12 mouse cellular contexts compared by ENCODE assay signal in the genomic region with DNA sequence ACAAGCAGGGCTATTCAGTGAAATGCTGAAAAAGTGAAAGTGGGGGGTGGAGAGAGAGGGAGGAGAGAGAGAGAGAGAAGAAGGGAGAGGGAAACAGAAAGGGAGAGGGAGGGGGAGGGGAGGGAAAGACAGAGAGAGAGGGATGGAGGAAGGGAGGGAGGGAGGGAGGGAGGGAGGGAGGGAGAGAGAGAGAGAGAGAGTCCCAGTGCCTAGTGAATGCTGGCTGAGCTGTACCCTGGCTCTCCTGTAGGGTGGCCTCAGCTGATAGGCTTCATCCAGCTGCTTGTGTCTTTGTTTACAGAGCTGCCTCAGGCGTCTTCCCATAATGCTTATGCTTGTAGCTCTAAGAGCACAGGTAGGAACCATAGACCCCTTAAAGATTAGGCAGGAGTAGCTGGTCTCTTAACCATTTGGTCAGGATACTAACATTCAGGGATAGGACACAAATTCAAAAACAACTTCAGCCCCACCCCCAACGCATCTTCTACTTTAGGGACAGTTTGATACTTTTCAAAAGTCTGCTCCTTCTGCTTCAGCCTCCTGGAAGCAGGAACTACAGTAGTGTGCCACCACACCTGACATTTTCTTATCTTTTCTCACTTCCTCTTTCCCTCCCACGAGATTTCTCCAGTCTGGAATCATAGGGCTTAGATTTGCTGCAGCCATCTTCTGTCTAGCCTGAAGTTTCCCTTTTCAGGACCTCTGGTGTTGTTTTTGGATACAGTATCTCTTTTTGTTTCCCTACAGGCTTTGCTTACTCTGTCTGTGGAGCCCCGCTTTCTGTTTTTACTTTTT. TPM values are rescaled to one million over a fixed set of nuclear protein-coding genes. Genes with fewer than 3 reads are reported as not detected.
DNase-seq lines count a peak whose midpoint lies in the region; ATAC-seq and TF ChIP-seq lines count a peak whose summit lies in the region.
"Had no signal": no experiment of that assay in that cellular context is flagged by ENCODE, and none has a peak within 500 bp of the region (broad histone marks: within the 10 kb centered on the region; RNA-seq: fewer than 3 reads in every experiment).

No protein-coding gene starts in this region.

- intact Hi-C loops in heart, adult 2 months (cut with DNase I): no loop called here
- intact Hi-C loops in gastrocnemius, adult 2 months (cut with DNase I): no loop called here

- no peak for TF ChIP-seq EP300 in heart, adult 2 months (IDR thresholded peaks at IDR 0.05; ENCODE audit: insufficient read depth, low read depth, low read length)

- 42% methylated on average over 4 of the region's 4 CpGs for WGBS in heart, adult 2 months
- WGBS in lung, embryonic 16.5 days: 49% methylated on average over 4 of the region's 4 CpGs
- WGBS in small intestine, adult 2 months: 36% methylated on average over 4 of the region's 4 CpGs

- no peak overlapping the region for H3K4me2 ChIP-seq in lung, embryonic 16.5 days (ENCODE audit: low read depth, low read length)
- H3K4me2 ChIP-seq: embryonic facial prominence, embryonic 15.5 days had no signal

- 0 out of 2 replicates have a peak, but pooled peaks have one; percentile 12 for TF ChIP-seq CTCF in heart, adult 2 months (IDR thresholded peaks at IDR 0.05)
- no peak for TF ChIP-seq CTCF in small intestine, adult 2 months (IDR thresholded peaks at IDR 0.05; ENCODE audit: extremely low read depth, insufficient read length, insufficient replicate concordance, low read depth, low read length)
- TF ChIP-seq CTCF in gastrocnemius, adult 2 months (IDR thresholded peaks at IDR 0.05): no peak

- 0 out of 2 replicates have a peak, but pooled peaks have one; percentile 30 for ATAC-seq in lung, embryonic 16.5 days (ENCODE audit: low read depth)
- ATAC-seq in megakaryocyte-erythroid progenitor cell, adult 5-6 weeks (replicated peaks; ENCODE audit: low FRiP score, low TSS enrichment, poor library complexity, severe bottlenecking): no peak

- DNase-seq in heart, adult 2 months: no peak
- no peak for DNase-seq in heart, adult 11 months
- no peak for DNase-seq in lung, postnatal 14 days
- DNase-seq in NIH3T3 (ENCODE audit: low read depth): peak; percentile 61
- no peak for DNase-seq in gastrocnemius, adult 2 months
- DNase-seq: kidney, postnatal 14 days had no signal

- TF ChIP-seq POLR2A in heart, adult 2 months (IDR thresholded peaks at IDR 0.05; ENCODE audit: insufficient read depth, low read depth, low read length): no peak
- no peak for TF ChIP-seq POLR2A in small intestine, adult 2 months (IDR thresholded peaks at IDR 0.05; ENCODE audit: low read depth, low read length)

- no peaks in the 10 kb centered on the region for H3K9me3 ChIP-seq in lung, embryonic 16.5 days (ENCODE audit: control insufficient read depth, low read length)
- H3K9me3 ChIP-seq: embryonic facial prominence, embryonic 15.5 days had no signal

- no peak overlapping the region for H3K27ac ChIP-seq in heart, adult 2 months
- H3K27ac ChIP-seq in lung, embryonic 16.5 days (ENCODE audit: low read length): peak overlapping the region; percentile 15; the same call in 1 of the 2 replicates
- 0 out of 2 replicates have a peak overlapping the region, but pooled peaks have one; percentile 47 for H3K27ac ChIP-seq in small intestine, adult 2 months (ENCODE audit: insufficient read depth, low read depth, low read length)
- no peak overlapping the region for H3K27ac ChIP-seq in gastrocnemius, adult 2 months
- H3K27ac ChIP-seq: embryonic facial prominence, embryonic 15.5 days; macrophage had no signal

- no peaks in the 10 kb centered on the region; the same call in 1 of the 2 replicates for H3K4me1 ChIP-seq in heart, adult 2 months (ENCODE audit: control insufficient read depth, insufficient read depth, low read length)
- no peaks in the 10 kb centered on the region for H3K4me1 ChIP-seq in lung, embryonic 16.5 days (replicated peaks; ENCODE audit: control insufficient read depth, insufficient read depth, low read length)
- H3K4me1 ChIP-seq in small intestine, adult 2 months (ENCODE audit: control insufficient read depth, insufficient read depth, insufficient read length, low read length): peaks cover 24% of the 10 kb centered on the region

- H3K9ac ChIP-seq in heart, adult 2 months (ENCODE audit: low read depth, low read length): no peak overlapping the region
- no peak overlapping the region for H3K9ac ChIP-seq in lung, embryonic 16.5 days (ENCODE audit: low read length)
- H3K9ac ChIP-seq: embryonic facial prominence, embryonic 15.5 days had no signal

- no peak overlapping the region for H3K4me3 ChIP-seq in heart, adult 2 months
- no peak overlapping the region for H3K4me3 ChIP-seq in lung, embryonic 16.5 days (ENCODE audit: low read length)
- H3K4me3 ChIP-seq in small intestine, adult 2 months (ENCODE audit: low read depth, low read length): no peak overlapping the region
- H3K4me3 ChIP-seq in gastrocnemius, adult 2 months: no peak overlapping the region
- H3K4me3 ChIP-seq: embryonic facial prominence, embryonic 15.5 days had no signal

- H3K79me2 ChIP-seq in heart, adult 2 months (replicated peaks; ENCODE audit: control insufficient read depth, insufficient read depth, low read length): no peaks in the 10 kb centered on the region

- H3K27me3 ChIP-seq in heart, adult 2 months (ENCODE audit: control insufficient read depth, insufficient read depth, low read length): no peaks in the 10 kb centered on the region
- no peaks in the 10 kb centered on the region for H3K27me3 ChIP-seq in lung, embryonic 16.5 days (ENCODE audit: control insufficient read depth, insufficient read depth, low read depth, low read length)
- H3K27me3 ChIP-seq in small intestine, adult 2 months (ENCODE audit: control insufficient read depth, insufficient read depth, low read length): no peaks in the 10 kb centered on the region
- H3K27me3 ChIP-seq: embryonic facial prominence, embryonic 15.5 days had no signal

- H3K36me3 ChIP-seq in heart, adult 2 months (ENCODE audit: control insufficient read depth, insufficient read depth, low read length): no peaks in the 10 kb centered on the region
- H3K36me3 ChIP-seq in lung, embryonic 16.5 days (ENCODE audit: control insufficient read depth, insufficient read depth, low read length): no peaks in the 10 kb centered on the region
- no peaks in the 10 kb centered on the region for H3K36me3 ChIP-seq in small intestine, adult 2 months (ENCODE audit: control insufficient read depth, insufficient read depth, low read length)
- H3K36me3 ChIP-seq: embryonic facial prominence, embryonic 15.5 days had no signal

RNA-seq across cellular contexts. Expression of a gene that starts 14.6 kb away (rescaled TPM):
- under 1 TPM; 0.34 to 0.48 TPM for total RNA-seq in heart, adult 2 months (2021)
- 0.94 and 1.2 TPM in 2 replicates for polyA plus RNA-seq in heart, adult 2 months (2012; rRNA removed)
- 6.8 and 8.7 TPM in 2 replicates for polyA plus RNA-seq in lung, embryonic 16.5 days (2015; fragmentation: Nextera tagmentation; extraction: Ambion mirVana)
- 11.3 and 33.6 TPM in 2 replicates for polyA plus RNA-seq in small intestine, adult 2 months (2012; rRNA removed)
- total RNA-seq in megakaryocyte-erythroid progenitor cell, adult 5-6 weeks (2014; fragmentation: Nextera tagmentation): 0.39 and 1.4 TPM in 2 replicates
- 0.80 and 1.1 TPM in 2 replicates for total RNA-seq in megakaryocyte-erythroid progenitor cell, adult 5-6 weeks (2017)
- under 1 TPM; 0.33 to 0.61 TPM for total RNA-seq in gastrocnemius, adult 2 months (2021)

RNA-seq across cellular contexts. Expression of a gene that starts 17.7 kb away (rescaled TPM):
- total RNA-seq in heart, adult 2 months (2021): not detected
- 4.9 and 6.8 TPM in 2 replicates for polyA plus RNA-seq in heart, adult 2 months (2012; rRNA removed)
- polyA plus RNA-seq in lung, embryonic 16.5 days (2015; fragmentation: Nextera tagmentation; extraction: Ambion mirVana): not detected in 2 replicates
- not detected in 2 replicates for polyA plus RNA-seq in small intestine, adult 2 months (2012; rRNA removed)
- not detected in 2 replicates for total RNA-seq in megakaryocyte-erythroid progenitor cell, adult 5-6 weeks (2014; fragmentation: Nextera tagmentation)
- not detected in 2 replicates for total RNA-seq in megakaryocyte-erythroid progenitor cell, adult 5-6 weeks (2017)
- not detected for total RNA-seq in gastrocnemius, adult 2 months (2021)
- total RNA-seq: hematopoietic stem cell, adult 5-6 weeks had no signal
- polyA plus RNA-seq: embryonic facial prominence, embryonic 15.5 days; macrophage had no signal

RNA-seq across cellular contexts. Expression of a gene that starts 20.0 kb away (rescaled TPM):
- total RNA-seq in heart, adult 2 months (2021): not detected
- polyA plus RNA-seq in heart, adult 2 months (2012; rRNA removed): 0.41 TPM in 1 of 2 replicates, not detected in the other
- polyA plus RNA-seq in lung, embryonic 16.5 days (2015; fragmentation: Nextera tagmentation; extraction: Ambion mirVana): not detected in 2 replicates
- polyA plus RNA-seq in small intestine, adult 2 months (2012; rRNA removed): not detected in 2 replicates
- total RNA-seq in megakaryocyte-erythroid progenitor cell, adult 5-6 weeks (2014; fragmentation: Nextera tagmentation): not detected in 2 replicates
- total RNA-seq in megakaryocyte-erythroid progenitor cell, adult 5-6 weeks (2017): not detected in 2 replicates
- not detected for total RNA-seq in gastrocnemius, adult 2 months (2021)
- total RNA-seq: hematopoietic stem cell, adult 5-6 weeks had no signal
- polyA plus RNA-seq: embryonic facial prominence, embryonic 15.5 days; macrophage had no signal

RNA-seq across cellular contexts. Expression of a gene that starts 25.2 kb away (rescaled TPM):
- not detected for total RNA-seq in heart, adult 2 months (2021)
- 4.9 and 5.7 TPM in 2 replicates for polyA plus RNA-seq in heart, adult 2 months (2012; rRNA removed)
- polyA plus RNA-seq in lung, embryonic 16.5 days (2015; fragmentation: Nextera tagmentation; extraction: Ambion mirVana): not detected in 2 replicates
- polyA plus RNA-seq in small intestine, adult 2 months (2012; rRNA removed): not detected in 2 replicates
- not detected in 2 replicates for total RNA-seq in megakaryocyte-erythroid progenitor cell, adult 5-6 weeks (2014; fragmentation: Nextera tagmentation)
- total RNA-seq in megakaryocyte-erythroid progenitor cell, adult 5-6 weeks (2017): not detected in 2 replicates
- total RNA-seq in gastrocnemius, adult 2 months (2021): not detected
- total RNA-seq: hematopoietic stem cell, adult 5-6 weeks had no signal
- polyA plus RNA-seq: embryonic facial prominence, embryonic 15.5 days; macrophage had no signal

RNA-seq across cellular contexts. Expression of a gene that starts 34.9 kb away (rescaled TPM):
- total RNA-seq in heart, adult 2 months (2021): not detected
- 4.7 and 5.2 TPM in 2 replicates for polyA plus RNA-seq in heart, adult 2 months (2012; rRNA removed)
- not detected in 2 replicates for polyA plus RNA-seq in lung, embryonic 16.5 days (2015; fragmentation: Nextera tagmentation; extraction: Ambion mirVana)
- polyA plus RNA-seq in small intestine, adult 2 months (2012; rRNA removed): not detected in 2 replicates
- total RNA-seq in megakaryocyte-erythroid progenitor cell, adult 5-6 weeks (2014; fragmentation: Nextera tagmentation): not detected in 2 replicates
- total RNA-seq in megakaryocyte-erythroid progenitor cell, adult 5-6 weeks (2017): not detected in 2 replicates
- not detected for total RNA-seq in gastrocnemius, adult 2 months (2021)
- total RNA-seq: hematopoietic stem cell, adult 5-6 weeks had no signal
- polyA plus RNA-seq: embryonic facial prominence, embryonic 15.5 days; macrophage had no signal

Comparison
In these comparisons a context has a peak if more than half of its experiments do, and no peak if none do; other contexts are left out.
1. H3K27ac ChIP-seq: peak in lung, embryonic 16.5 days (single experiment) and small intestine, adult 2 months (single experiment); none in heart, adult 2 months (single experiment) and gastrocnemius, adult 2 months (single experiment).